Mouse (Mus musculus): ENCODE data around the gene Cox17. TPM values are rescaled to one million over a fixed set of nuclear protein-coding genes. Genes with fewer than 3 reads are reported as not detected.

Cox17 gene
- polyA plus RNA-seq, 1 experiment from 2014 or later, result 128 TPM

- H3K27ac ChIP-seq (replicated peaks), result no peak overlapping the region
- no peaks in the 10 kb centered on the region for H3K27me3 ChIP-seq (replicated peaks; ENCODE audit: low read depth, poor library complexity, severe bottlenecking)
- DNase-seq (ENCODE audit: low spot score), result no peak
- no peaks in the 10 kb centered on the region for H3K36me3 ChIP-seq (replicated peaks)
- H3K4me3 ChIP-seq, result no peak overlapping the region
- no peaks in the 10 kb centered on the region for H3K9me3 ChIP-seq
- WGBS, result 89% methylated on average over 7 of the region's 7 CpGs
- no peaks in the 10 kb centered on the region for H3K4me1 ChIP-seq
Observed at GRCm38 (mm10) chr16:38390322-38390721, 43.5 kb downstream of the Cox17 start.

DNA sequence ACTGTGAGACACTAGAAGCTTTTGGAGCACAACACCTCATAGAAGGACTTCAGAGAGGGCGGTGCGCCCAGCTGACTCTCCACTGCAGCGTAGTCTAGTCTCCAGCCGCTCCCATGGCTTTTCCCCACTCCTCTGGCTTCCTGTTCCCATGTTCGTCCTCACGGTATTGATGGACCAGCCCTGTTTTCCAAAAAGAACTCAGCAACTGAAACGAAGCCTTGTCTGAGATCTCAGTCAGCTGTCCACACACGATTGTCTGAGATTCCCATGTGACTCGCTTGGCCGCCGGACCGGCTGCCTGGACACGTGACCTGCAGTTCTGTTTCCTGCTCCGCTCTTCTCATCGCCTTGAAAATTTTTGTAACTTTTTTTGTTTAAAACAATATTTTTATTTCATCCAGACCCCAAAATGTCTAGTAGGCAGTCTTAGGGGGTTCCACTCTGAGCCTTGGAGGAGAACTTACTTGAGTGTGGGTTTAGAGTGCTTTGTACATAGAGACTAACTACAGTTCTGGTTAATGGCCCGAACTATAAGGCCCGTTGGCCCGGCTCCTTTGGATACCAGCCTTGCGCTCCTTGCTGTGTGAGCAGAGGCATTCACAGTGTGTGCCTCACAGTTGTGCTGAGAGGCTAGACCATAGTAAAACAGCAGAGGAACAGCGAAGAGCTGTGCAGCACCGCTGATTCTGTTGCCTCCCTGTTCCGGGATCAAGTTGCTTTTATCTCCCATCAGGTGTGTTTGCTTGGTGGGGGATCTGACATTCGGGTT, 45.5 kb downstream of the Cox17 start:
- Histone ChIP-seq H3K27me3 (replicated peaks; ENCODE audit: low read depth, poor library complexity, severe bottlenecking) (no peaks in the 10 kb centered on the region), H3K4me1 (no peaks in the 10 kb centered on the region), H3K36me3 (replicated peaks) (no peaks in the 10 kb centered on the region), H3K9me3 (no peaks in the 10 kb centered on the region), H3K27ac (replicated peaks) (no peak overlapping the region), H3K4me3 (no peak overlapping the region)
- 82% methylated on average over 23 of the region's 23 CpGs for WGBS
- DNase-seq (ENCODE audit: low spot score), result no peak

DNA sequence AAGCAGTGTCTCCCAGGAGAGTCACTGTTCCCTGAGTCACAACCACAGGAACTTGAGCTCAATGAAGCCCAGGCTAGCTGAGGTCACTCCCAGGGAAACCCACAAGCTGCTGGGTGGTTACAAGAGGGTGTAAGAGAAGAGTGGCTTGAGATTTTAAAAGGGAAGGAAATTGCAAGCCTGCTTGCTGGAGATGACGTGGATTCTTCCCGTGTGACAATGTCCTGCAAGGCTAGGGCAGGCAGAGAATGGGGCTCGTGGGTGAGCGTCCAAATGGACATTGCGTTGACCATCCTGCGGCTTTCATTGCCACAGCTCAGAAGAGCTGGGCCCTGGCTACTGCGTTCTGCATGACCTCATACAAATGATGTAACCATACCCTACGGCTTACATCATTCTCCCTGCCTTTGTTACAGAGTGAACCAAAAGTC, 47.4 kb downstream of the Cox17 start:
- Histone ChIP-seq H3K27me3 (replicated peaks; ENCODE audit: low read depth, poor library complexity, severe bottlenecking) (no peaks in the 10 kb centered on the region), H3K36me3 (replicated peaks) (no peaks in the 10 kb centered on the region), H3K4me3 (no peak overlapping the region), H3K9me3 (no peaks in the 10 kb centered on the region), H3K4me1 (peaks cover 2% of the 10 kb centered on the region), H3K27ac (replicated peaks) (no peak overlapping the region)
- no peak for DNase-seq (ENCODE audit: low spot score)
- WGBS, result 87% methylated on average over 8 of the region's 8 CpGs

DNA sequence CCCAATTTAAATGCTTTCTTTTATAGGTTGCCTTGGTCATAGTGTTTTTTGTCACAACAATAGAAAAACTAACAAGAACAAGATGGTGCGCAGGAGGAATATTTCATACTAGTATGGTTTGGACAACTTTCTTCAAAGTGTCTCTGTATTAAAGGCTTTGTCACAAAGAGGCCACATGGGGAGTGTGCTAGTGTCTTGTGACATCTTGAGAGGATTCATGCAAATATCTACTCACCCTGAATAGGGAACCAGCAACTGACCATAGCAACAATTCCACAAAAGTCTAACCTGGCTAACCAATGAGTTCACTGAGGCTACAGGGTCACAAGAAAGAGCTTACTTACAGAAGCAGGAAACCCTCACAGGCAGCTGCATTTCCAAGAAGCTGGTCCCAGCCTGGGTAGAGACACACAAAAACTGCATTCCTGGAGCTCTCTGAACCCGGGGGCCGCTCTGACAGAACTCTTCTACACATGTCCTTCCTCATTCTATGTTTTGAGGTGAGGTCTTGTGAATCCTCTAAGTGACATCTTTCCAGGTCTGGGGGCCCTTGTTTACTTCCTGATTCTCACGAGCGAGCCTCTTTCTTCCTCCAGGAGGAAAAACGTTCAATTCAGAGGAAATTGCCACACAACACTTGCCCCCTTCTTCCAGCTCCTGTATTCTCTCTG, 48.4 kb downstream of the Cox17 start:
- 72% methylated on average over 6 of the region's 6 CpGs for WGBS
- peaks cover 12% of the 10 kb centered on the region for H3K4me1 ChIP-seq
- no peak for DNase-seq (ENCODE audit: low spot score)
- no peaks in the 10 kb centered on the region for H3K9me3 ChIP-seq
- no peaks in the 10 kb centered on the region for H3K36me3 ChIP-seq (replicated peaks)
- no peaks in the 10 kb centered on the region for H3K27me3 ChIP-seq (replicated peaks; ENCODE audit: low read depth, poor library complexity, severe bottlenecking)
- no peak overlapping the region for H3K4me3 ChIP-seq
- no peak overlapping the region for H3K27ac ChIP-seq (replicated peaks)

DNA sequence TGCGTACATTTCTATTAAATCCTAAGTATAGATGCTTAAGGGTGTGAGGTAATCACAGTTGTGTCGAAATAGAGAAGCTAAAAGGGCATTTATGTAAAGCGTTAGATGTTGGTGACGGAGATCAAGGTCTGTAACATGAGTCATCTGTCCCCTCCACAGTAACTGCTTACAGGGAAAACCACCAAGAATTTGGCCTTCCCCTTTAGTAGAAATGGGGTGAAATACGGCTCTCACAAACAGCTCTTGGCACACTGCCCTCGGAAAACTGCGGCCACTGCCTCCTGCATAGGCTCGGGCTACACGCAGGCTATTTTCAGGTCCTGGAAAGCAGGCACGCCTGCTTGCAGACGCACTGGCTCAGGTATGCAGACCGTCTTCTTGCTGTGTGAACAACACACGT, 49.4 kb downstream of the Cox17 start:
- H3K4me1 ChIP-seq, result peaks cover 17% of the 10 kb centered on the region
- H3K27me3 ChIP-seq (replicated peaks; ENCODE audit: low read depth, poor library complexity, severe bottlenecking), result no peaks in the 10 kb centered on the region
- no peak for DNase-seq (ENCODE audit: low spot score)
- no peak overlapping the region for H3K4me3 ChIP-seq
- no peak overlapping the region for H3K27ac ChIP-seq (replicated peaks)
- no peaks in the 10 kb centered on the region for H3K36me3 ChIP-seq (replicated peaks)
- 80% methylated on average over 13 of the region's 13 CpGs for WGBS
- no peaks in the 10 kb centered on the region for H3K9me3 ChIP-seq

- Histone ChIP-seq H3K27me3 (replicated peaks; ENCODE audit: low read depth, poor library complexity, severe bottlenecking) (no peaks in the 10 kb centered on the region), H3K36me3 (replicated peaks) (no peaks in the 10 kb centered on the region), H3K4me1 (peaks cover 17% of the 10 kb centered on the region), H3K27ac (replicated peaks) (no peak overlapping the region), H3K4me3 (no peak overlapping the region), H3K9me3 (no peaks in the 10 kb centered on the region)
- WGBS, result 90% methylated on average over 6 of the region's 6 CpGs
- no peak for DNase-seq (ENCODE audit: low spot score)
Observed at GRCm38 (mm10) chr16:38398266-38398665, 51.5 kb downstream of the Cox17 start.

DNA sequence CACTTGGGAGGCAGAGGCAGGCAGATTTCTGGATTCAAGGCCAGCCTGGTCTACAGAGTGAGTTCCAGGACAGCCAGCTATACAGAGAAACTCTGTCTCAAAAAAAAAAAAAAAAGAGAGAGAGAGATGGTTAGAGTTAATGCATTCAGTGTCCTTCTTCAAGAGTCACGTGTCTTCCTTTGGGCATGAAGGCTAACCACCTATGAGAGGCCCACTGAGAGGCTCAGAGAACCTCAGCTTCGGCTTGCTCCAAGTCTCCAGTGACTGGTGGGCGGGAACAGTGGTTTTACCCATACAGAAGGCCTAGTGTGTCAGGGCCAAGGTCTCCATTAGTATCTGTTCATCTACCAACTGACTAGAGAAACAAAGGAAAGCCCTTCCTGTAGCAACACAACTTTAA, 52.3 kb downstream of the Cox17 start:
- Histone ChIP-seq H3K36me3 (replicated peaks) (no peaks in the 10 kb centered on the region), H3K9me3 (no peaks in the 10 kb centered on the region), H3K4me3 (peak overlapping the region; percentile 50), H3K27ac (replicated peaks) (peak overlapping the region; percentile 79), H3K27me3 (replicated peaks; ENCODE audit: low read depth, poor library complexity, severe bottlenecking) (no peaks in the 10 kb centered on the region), H3K4me1 (peaks cover 17% of the 10 kb centered on the region)
- DNase-seq (ENCODE audit: low spot score), result no peak
- WGBS, result 69% methylated on average over 3 of the region's 3 CpGs

- Histone ChIP-seq H3K9me3 (no peaks in the 10 kb centered on the region), H3K4me1 (peaks cover 17% of the 10 kb centered on the region), H3K36me3 (replicated peaks) (no peaks in the 10 kb centered on the region), H3K4me3 (peak overlapping the region; percentile 50), H3K27me3 (replicated peaks; ENCODE audit: low read depth, poor library complexity, severe bottlenecking) (no peaks in the 10 kb centered on the region), H3K27ac (replicated peaks) (peak overlapping the region; percentile 79)
- peak; percentile 65 for DNase-seq (ENCODE audit: low spot score)
- WGBS, result 10% methylated on average over 17 of the region's 17 CpGs
Observed at GRCm38 (mm10) chr16:38399531-38400231, 52.9 kb downstream of the Cox17 start.

DNA sequence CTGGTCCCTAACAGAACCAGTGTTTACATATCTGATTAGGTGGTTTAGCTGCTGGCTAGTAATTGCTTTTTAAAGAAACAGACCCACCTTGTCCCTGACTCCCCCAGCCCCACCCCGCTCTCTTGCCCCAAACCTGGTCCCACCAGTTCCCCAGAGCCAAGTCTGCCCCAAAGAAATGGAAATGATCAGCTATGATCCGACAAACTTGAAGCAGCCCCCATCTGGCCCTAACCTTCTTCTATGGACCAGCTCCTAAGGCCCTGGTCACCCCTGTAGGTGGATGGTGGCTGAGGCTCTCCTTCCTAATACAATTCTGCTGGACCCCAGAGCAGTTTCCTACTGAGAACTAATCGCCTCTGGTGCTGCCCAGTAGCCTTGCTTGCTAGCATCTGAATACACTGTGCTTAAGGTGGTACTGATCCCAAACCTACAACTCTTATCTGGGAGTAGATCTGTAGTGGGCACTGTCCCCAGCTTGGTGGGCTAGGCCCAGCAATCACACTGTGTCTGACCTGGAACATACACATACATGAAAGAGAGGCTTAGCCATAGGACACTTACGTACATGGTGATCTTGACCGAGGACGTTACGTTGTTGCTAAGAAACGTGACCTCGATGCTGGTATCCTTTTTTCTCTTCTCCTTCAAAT, 53.6 kb downstream of the Cox17 start:
- peak overlapping the region; percentile 79 for H3K27ac ChIP-seq (replicated peaks)

GRCm38 (mm10) chr16:38401468-38401867, 54.7 kb downstream of the Cox17 start:
- no peaks in the 10 kb centered on the region for H3K27me3 ChIP-seq (replicated peaks; ENCODE audit: low read depth, poor library complexity, severe bottlenecking)
- no peak overlapping the region for H3K4me3 ChIP-seq
- WGBS, result 87% methylated on average over 6 of the region's 6 CpGs
- H3K4me1 ChIP-seq, result peaks cover 17% of the 10 kb centered on the region
- H3K27ac ChIP-seq (replicated peaks), result no peak overlapping the region
- H3K9me3 ChIP-seq, result no peaks in the 10 kb centered on the region
- no peaks in the 10 kb centered on the region for H3K36me3 ChIP-seq (replicated peaks)
- DNase-seq (ENCODE audit: low spot score), result no peak

More for the DNA sequence above, 53.6 kb downstream of the Cox17 start:
- H3K4me1 ChIP-seq, result peaks cover 17% of the 10 kb centered on the region
- H3K9me3 ChIP-seq, result no peaks in the 10 kb centered on the region
- no peaks in the 10 kb centered on the region for H3K36me3 ChIP-seq (replicated peaks)
- no peaks in the 10 kb centered on the region for H3K27me3 ChIP-seq (replicated peaks; ENCODE audit: low read depth, poor library complexity, severe bottlenecking)
- peak overlapping the region; percentile 50 for H3K4me3 ChIP-seq
- DNase-seq (ENCODE audit: low spot score), result no peak
- 75% methylated on average over 9 of the region's 9 CpGs for WGBS

All from embryonic facial prominence, embryonic 10.5 days (tissue).